Mouse (Mus musculus): ENCODE results near the gene Gpx3. TPM values are rescaled to one million over a fixed set of nuclear protein-coding genes. Genes with fewer than 3 reads are reported as not detected.
"Not testable (repeated sequence)": the region's sequence is repeated elsewhere in the genome, so short reads cannot be mapped to it uniquely, and the experiment has no call there.

Gpx3 gene
- total and polyA plus RNA-seq, 2 experiments from 2014 or later: 28.5 to 78.0 TPM

- DNase-seq (ENCODE audit: low spot score) (no peak), ATAC-seq (no peak)
- Histone ChIP-seq H3K4me1 (ENCODE audit: insufficient read depth, low read length) (no peaks in the 10 kb centered on the region), H3K9me3 (ENCODE audit: low read length) (no peaks in the 10 kb centered on the region), H3K36me3 (ENCODE audit: insufficient read depth, low read length) (no peaks in the 10 kb centered on the region), H3K27ac (no peak overlapping the region), H3K27me3 (ENCODE audit: insufficient read depth, low read length) (no peaks in the 10 kb centered on the region), H3K4me3 (ENCODE audit: low read length) (no peak overlapping the region), H3K4me2 (ENCODE audit: low read depth, low read length) (no peak overlapping the region), H3K9ac (replicated peaks; ENCODE audit: low read length) (no peak overlapping the region)
- 54% methylated on average over 7 of the region's 7 CpGs for WGBS
- TF ChIP-seq CTCF (IDR thresholded peaks at IDR 0.05; ENCODE audit: low read depth): no peak
These were observed 10.2 kb upstream of the Gpx3 start for GRCm38 (mm10) chr11:54892091-54892490.

- Histone ChIP-seq H3K27me3 (ENCODE audit: insufficient read depth, low read length) (no peaks in the 10 kb centered on the region), H3K4me3 (ENCODE audit: low read length) (no peak overlapping the region), H3K9ac (replicated peaks; ENCODE audit: low read length) (no peak overlapping the region), H3K4me1 (ENCODE audit: insufficient read depth, low read length) (no peaks in the 10 kb centered on the region), H3K9me3 (ENCODE audit: low read length) (no peaks in the 10 kb centered on the region), H3K36me3 (ENCODE audit: insufficient read depth, low read length) (no peaks in the 10 kb centered on the region), H3K4me2 (ENCODE audit: low read depth, low read length) (no peak overlapping the region), H3K27ac (no peak overlapping the region)
- no peak for DNase-seq (ENCODE audit: low spot score)
- WGBS: 61% methylated on average over 9 of the region's 9 CpGs
- no peak for TF ChIP-seq CTCF (IDR thresholded peaks at IDR 0.05; ENCODE audit: low read depth)
- ATAC-seq: no peak
These were observed 7.7 kb upstream of the Gpx3 start for GRCm38 (mm10) chr11:54894589-54894988.

- not testable (repeated sequence) for H3K4me1 ChIP-seq (ENCODE audit: insufficient read depth, low read length); ATAC-seq; H3K4me3 ChIP-seq (ENCODE audit: low read length); H3K36me3 ChIP-seq (ENCODE audit: insufficient read depth, low read length); DNase-seq (ENCODE audit: low spot score); H3K4me2 ChIP-seq (ENCODE audit: low read depth, low read length); H3K27me3 ChIP-seq (ENCODE audit: insufficient read depth, low read length); H3K9ac ChIP-seq (replicated peaks; ENCODE audit: low read length); H3K9me3 ChIP-seq (ENCODE audit: low read length); H3K27ac ChIP-seq
- 76% methylated on average over 3 of the region's 3 CpGs for WGBS
These were observed 5.6 kb upstream of the Gpx3 start for GRCm38 (mm10) chr11:54896646-54897045.

- TF ChIP-seq CTCF (IDR thresholded peaks at IDR 0.05; ENCODE audit: low read depth): no peak
- Histone ChIP-seq H3K4me3 (ENCODE audit: low read length) (no peak overlapping the region), H3K27me3 (ENCODE audit: insufficient read depth, low read length) (no peaks in the 10 kb centered on the region), H3K4me2 (ENCODE audit: low read depth, low read length) (no peak overlapping the region), H3K4me1 (ENCODE audit: insufficient read depth, low read length) (no peaks in the 10 kb centered on the region), H3K9me3 (ENCODE audit: low read length) (no peaks in the 10 kb centered on the region), H3K36me3 (ENCODE audit: insufficient read depth, low read length) (no peaks in the 10 kb centered on the region), H3K9ac (replicated peaks; ENCODE audit: low read length) (no peak overlapping the region), H3K27ac (no peak overlapping the region)
- no peak for DNase-seq (ENCODE audit: low spot score)
- ATAC-seq: no peak
- WGBS: 56% methylated on average over 5 of the region's 5 CpGs
These were observed 4.8 kb upstream of the Gpx3 start for GRCm38 (mm10) chr11:54897470-54897869.

- no peaks in the 10 kb centered on the region for H3K9me3 ChIP-seq (ENCODE audit: low read length)
- no peak overlapping the region for H3K9ac ChIP-seq (replicated peaks; ENCODE audit: low read length)
- no peak for TF ChIP-seq CTCF (IDR thresholded peaks at IDR 0.05; ENCODE audit: low read depth)
- H3K4me2 ChIP-seq (ENCODE audit: low read depth, low read length): no peak overlapping the region
- peaks cover 5% of the 10 kb centered on the region for H3K4me1 ChIP-seq (ENCODE audit: insufficient read depth, low read length)
- H3K27me3 ChIP-seq (ENCODE audit: insufficient read depth, low read length): no peaks in the 10 kb centered on the region
- ATAC-seq (no peak), DNase-seq (ENCODE audit: low spot score) (no peak)
- H3K36me3 ChIP-seq (ENCODE audit: insufficient read depth, low read length): no peaks in the 10 kb centered on the region
- 79% methylated on average over 4 of the region's 4 CpGs for WGBS
- no peak overlapping the region for H3K27ac ChIP-seq
- H3K4me3 ChIP-seq (ENCODE audit: low read length): no peak overlapping the region
These were observed 2.6 kb upstream of the Gpx3 start for GRCm38 (mm10) chr11:54899657-54900056.

- Histone ChIP-seq H3K4me1 (ENCODE audit: insufficient read depth, low read length) (peaks cover 5% of the 10 kb centered on the region), H3K36me3 (ENCODE audit: insufficient read depth, low read length) (no peaks in the 10 kb centered on the region), H3K4me3 (ENCODE audit: low read length) (peak overlapping the region; percentile 50), H3K4me2 (ENCODE audit: low read depth, low read length) (peak overlapping the region; percentile 92), H3K27me3 (ENCODE audit: insufficient read depth, low read length) (no peaks in the 10 kb centered on the region), H3K9me3 (ENCODE audit: low read length) (no peaks in the 10 kb centered on the region), H3K27ac (no peak overlapping the region), H3K9ac (replicated peaks; ENCODE audit: low read length) (peak overlapping the region; percentile 40)
- ATAC-seq (no peak), DNase-seq (ENCODE audit: low spot score) (no peak)
- WGBS: 82% methylated on average over 5 of the region's 5 CpGs
- TF ChIP-seq CTCF (IDR thresholded peaks at IDR 0.05; ENCODE audit: low read depth): no peak
These were observed 1.1 kb downstream of the Gpx3 start for GRCm38 (mm10) chr11:54903339-54903738.

GRCm38 (mm10) chr11:54903940-54904706, 1.9 kb downstream of the Gpx3 start:
- no peak overlapping the region for H3K9ac ChIP-seq (replicated peaks; ENCODE audit: low read length)
- peak; percentile 81 for ATAC-seq
- no peak overlapping the region for H3K27ac ChIP-seq
- no peaks in the 10 kb centered on the region for H3K9me3 ChIP-seq (ENCODE audit: low read length)
- H3K4me3 ChIP-seq (ENCODE audit: low read length): no peak overlapping the region
- no peak overlapping the region for H3K4me2 ChIP-seq (ENCODE audit: low read depth, low read length)
- 51% methylated on average over 4 of the region's 4 CpGs for WGBS
- no peaks in the 10 kb centered on the region for H3K36me3 ChIP-seq (ENCODE audit: insufficient read depth, low read length)
- H3K27me3 ChIP-seq (ENCODE audit: insufficient read depth, low read length): no peaks in the 10 kb centered on the region
- no peak for TF ChIP-seq CTCF (IDR thresholded peaks at IDR 0.05; ENCODE audit: low read depth)
- H3K4me1 ChIP-seq (ENCODE audit: insufficient read depth, low read length): peaks cover 5% of the 10 kb centered on the region
- DNase-seq (ENCODE audit: low spot score): peak; percentile 57

All from hindbrain, postnatal 0 days (tissue).